8 mouse cellular contexts compared by ENCODE assay signal in the genomic region with DNA sequence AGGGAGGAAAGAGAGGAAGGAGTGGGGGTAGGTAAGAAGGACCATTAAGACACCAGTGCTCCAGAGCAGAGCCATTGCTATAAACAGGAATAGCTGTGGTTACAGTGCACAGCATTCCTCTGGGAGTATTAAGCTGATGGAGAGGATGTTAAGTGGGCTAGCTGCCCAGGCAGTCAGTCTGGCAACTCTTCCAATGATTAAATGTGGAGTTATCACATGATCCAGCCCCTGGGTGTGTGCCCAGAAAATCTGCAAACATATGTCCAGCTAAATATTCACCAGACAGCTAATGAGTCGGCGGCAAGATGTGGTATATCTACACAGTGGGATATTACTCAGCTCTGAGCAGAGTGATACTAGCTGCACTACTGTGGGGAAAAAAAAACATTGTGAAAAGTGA.
DNase-seq lines count a peak whose midpoint lies in the region; ATAC-seq and TF ChIP-seq lines count a peak whose summit lies in the region.

No protein-coding gene starts in this region.

- peaks cover 16% of the 10 kb centered on the region for H3K4me1 ChIP-seq in neural tube, embryonic 13.5 days (replicated peaks)

- H3K9ac ChIP-seq in neural tube, embryonic 13.5 days: no peak overlapping the region

- no peak overlapping the region for H3K4me2 ChIP-seq in neural tube, embryonic 13.5 days

- no peak for TF ChIP-seq CTCF in gastrocnemius, adult 2 months (IDR thresholded peaks at IDR 0.05)
- TF ChIP-seq CTCF in left cerebral cortex, adult 2 months (IDR thresholded peaks at IDR 0.05): no peak

- no peak overlapping the region for H3K4me3 ChIP-seq in gastrocnemius, adult 2 months
- H3K4me3 ChIP-seq in left cerebral cortex, adult 2 months: no peak overlapping the region
- no peak overlapping the region for H3K4me3 ChIP-seq in neural tube, embryonic 13.5 days

- H3K36me3 ChIP-seq in neural tube, embryonic 13.5 days: no peaks in the 10 kb centered on the region

- intact Hi-C loops in gastrocnemius, adult 2 months (cut with DNase I): loop anchor here (2.0 kb wide), 1 partner anchor 594 kb away; no protein-coding TSS in a partner anchor
- intact Hi-C loops in left cerebral cortex, adult 2 months (cut with DNase I): loop anchor here (1.0 kb wide), 1 partner anchor 594 kb away; no protein-coding TSS in a partner anchor

- DNase-seq in adrenal gland, adult (ENCODE audit: inconsistent age in 2 of 2, low spot score in 1 of 2): peak; percentile 23 to 54
- DNase-seq in adrenal gland, postnatal 4 days (ENCODE audit: low spot score in 2 of 2): no peak
- peak; percentile 35 to 54 for DNase-seq in adrenal gland, postnatal 36 days
- DNase-seq in gastrocnemius, adult 2 months: peak; percentile 87
- peak; percentile 64 for DNase-seq in kidney, adult 11 months
- peak; percentile 28 to 35 for DNase-seq in left cerebral cortex, adult 2 months (ENCODE audit: extremely low spot score in 1 of 2, low spot score in 2 of 2)

- H3K27me3 ChIP-seq in neural tube, embryonic 13.5 days: no peaks in the 10 kb centered on the region

- H3K27ac ChIP-seq in gastrocnemius, adult 2 months: 0 out of 2 replicates have a peak overlapping the region, but pooled peaks have one; percentile 1
- no peak overlapping the region for H3K27ac ChIP-seq in left cerebral cortex, adult 2 months
- H3K27ac ChIP-seq in neural tube, embryonic 13.5 days (replicated peaks): no peak overlapping the region

- H3K9me3 ChIP-seq in neural tube, embryonic 13.5 days: no peaks in the 10 kb centered on the region

- ATAC-seq in neural tube, embryonic 13.5 days (ENCODE audit: low read depth): peak; percentile 56
- ATAC-seq in monocyte, adult 5-6 weeks (replicated peaks; ENCODE audit: insufficient number of reproducible peaks, low FRiP score, low TSS enrichment, poor library complexity, severe bottlenecking): no peak

- 47% methylated on average over 2 of the region's 2 CpGs for WGBS in neural tube, embryonic 13.5 days

Comparison
In these comparisons a context has a peak if more than half of its experiments do, and no peak if none do; other contexts are left out.
1. DNase-seq: peak in adrenal gland, adult (2 of 2), adrenal gland, postnatal 36 days (2 of 2), gastrocnemius, adult 2 months (single experiment), kidney, adult 11 months (single experiment) and left cerebral cortex, adult 2 months (2 of 2); none in adrenal gland, postnatal 4 days (0 of 2).